Mouse (Mus musculus): Measurements from ENCODE around the gene Swap70. TPM values are rescaled to one million over a fixed set of nuclear protein-coding genes. Genes with fewer than 3 reads are reported as not detected.
"Not testable (repeated sequence)": the region's sequence is repeated elsewhere in the genome, so short reads cannot be mapped to it uniquely, and the experiment has no call there.

Swap70 gene
- total and polyA plus RNA-seq, 3 experiments, result 18.3 to 23.3 TPM; not detected in 1

DNA sequence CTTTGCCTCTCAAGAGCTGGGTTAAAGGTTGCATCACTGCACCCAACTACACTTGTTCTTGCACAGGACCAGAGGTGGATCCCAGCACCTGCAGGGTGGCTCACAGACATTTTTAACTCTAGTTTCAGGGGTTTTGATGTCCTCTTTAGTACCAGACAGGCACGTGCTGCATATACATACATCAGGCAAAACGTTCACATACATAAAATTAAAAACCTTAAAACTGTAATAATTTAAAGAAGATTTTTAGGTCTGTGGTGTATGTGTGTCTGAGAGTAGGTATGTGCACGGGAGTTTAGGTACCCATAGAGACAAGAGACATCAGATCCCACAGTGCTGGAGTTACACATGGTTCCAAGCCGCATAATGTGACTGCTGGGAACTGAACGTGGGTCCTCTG lies 5.0 kb downstream of the Swap70 start:
- Histone ChIP-seq H3K27ac (ENCODE audit: control insufficient read depth, low read depth, low read length) (no peak overlapping the region), H3K4me3 (ENCODE audit: control insufficient read depth in 1 of 2, insufficient read depth in 1 of 2, low read depth in 2 of 2, low read length in 2 of 2) (no peak overlapping the region), H3K79me2 (ENCODE audit: control insufficient read depth, insufficient read depth, low read length, poor library complexity) (peaks cover 21% of the 10 kb centered on the region), H3K27me3 (ENCODE audit: control insufficient read depth in 1 of 2, insufficient read depth in 2 of 2, low read length in 2 of 2) (no peaks in the 10 kb centered on the region), H3K9me3 (replicated peaks; ENCODE audit: insufficient read depth, low read length) (no peaks in the 10 kb centered on the region), H3K36me3 (ENCODE audit: control insufficient read depth in 1 of 2, insufficient read depth in 2 of 2, low read length in 2 of 2) (peaks cover 2 to 12% of the 10 kb centered on the region in 2 experiments), H3K9ac (ENCODE audit: control insufficient read depth, low read depth, low read length, poor library complexity, severe bottlenecking) (no peak overlapping the region), H3K4me1 (ENCODE audit: control insufficient read depth in 1 of 2, insufficient read depth in 2 of 2, low read length in 2 of 2) (peaks cover 3 to 16% of the 10 kb centered on the region in 2 experiments)
- TF ChIP-seq BHLHE40 (IDR thresholded peaks at IDR 0.05; ENCODE audit: borderline replicate concordance, low read depth, low read length), result no peak
- TF ChIP-seq E2F4 (IDR thresholded peaks at IDR 0.05; ENCODE audit: borderline replicate concordance, low read depth, low read length), result no peak
- no peak for TF ChIP-seq ELF1 (IDR thresholded peaks at IDR 0.05; ENCODE audit: low read depth, low read length)
- TF ChIP-seq MAFK (IDR thresholded peaks at IDR 0.05; ENCODE audit: borderline replicate concordance, low read depth, low read length), result no peak
- no peak for TF ChIP-seq TAL1 (IDR thresholded peaks at IDR 0.05; ENCODE audit: low read length)
- TF ChIP-seq TCF12 (IDR thresholded peaks at IDR 0.05; ENCODE audit: low read depth, low read length), result no peak
- TF ChIP-seq POLR2AphosphoS2 (IDR thresholded peaks at IDR 0.05; ENCODE audit: low read length), result no peak
- no peak for DNase-seq (ENCODE audit: low read depth, low spot score)

DNA sequence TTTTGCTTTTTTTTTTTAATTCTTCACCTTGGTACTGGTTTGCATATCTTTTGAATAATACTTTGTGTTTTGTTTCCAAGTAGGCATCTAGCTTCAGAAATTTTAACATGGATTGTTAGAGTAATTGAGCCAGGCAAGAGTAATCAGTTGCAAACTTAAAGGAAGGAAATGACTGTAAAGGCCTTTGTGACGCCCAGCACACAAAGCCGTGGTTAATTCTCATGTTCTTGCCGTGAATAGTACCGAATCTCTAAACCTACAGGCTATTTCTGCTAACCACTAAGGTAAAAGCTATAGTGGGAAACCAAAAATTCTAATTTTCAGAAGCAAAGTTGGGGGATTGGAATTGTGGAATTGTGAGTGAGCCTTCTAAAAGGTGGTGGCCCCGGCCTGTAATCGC lies 8.5 kb downstream of the Swap70 start:
- H3K36me3 ChIP-seq (ENCODE audit: control insufficient read depth in 1 of 2, insufficient read depth in 2 of 2, low read length in 2 of 2), result peaks cover 2 to 6% of the 10 kb centered on the region in 2 experiments
- H3K4me3 ChIP-seq (ENCODE audit: control insufficient read depth in 1 of 2, insufficient read depth in 1 of 2, low read depth in 2 of 2, low read length in 2 of 2), result no peak overlapping the region
- peaks cover 0 to 5% of the 10 kb centered on the region in 2 experiments; a peak in 2 of 4 replicates for H3K4me1 ChIP-seq (ENCODE audit: control insufficient read depth in 1 of 2, insufficient read depth in 2 of 2, low read length in 2 of 2)
- peaks cover 6% of the 10 kb centered on the region for H3K79me2 ChIP-seq (ENCODE audit: control insufficient read depth, insufficient read depth, low read length, poor library complexity)
- no peak overlapping the region for H3K9ac ChIP-seq (ENCODE audit: control insufficient read depth, low read depth, low read length, poor library complexity, severe bottlenecking)
- no peak for DNase-seq (ENCODE audit: low read depth, low spot score)
- no peaks in the 10 kb centered on the region for H3K9me3 ChIP-seq (replicated peaks; ENCODE audit: insufficient read depth, low read length)
- no peak overlapping the region for H3K27ac ChIP-seq (ENCODE audit: control insufficient read depth, low read depth, low read length)
- no peaks in the 10 kb centered on the region for H3K27me3 ChIP-seq (ENCODE audit: control insufficient read depth in 1 of 2, insufficient read depth in 2 of 2, low read length in 2 of 2)
- no peak for TF ChIP-seq GATA1 (IDR thresholded peaks at IDR 0.05; ENCODE audit: low read depth, low read length)
- no peak for TF ChIP-seq SMC3 (IDR thresholded peaks at IDR 0.05; ENCODE audit: low read depth, low read length)
- TF ChIP-seq TCF12 (IDR thresholded peaks at IDR 0.05; ENCODE audit: low read depth, low read length), result no peak
- TF ChIP-seq TAL1 (IDR thresholded peaks at IDR 0.05; ENCODE audit: low read length), result no peak
- TF ChIP-seq SIN3A (IDR thresholded peaks at IDR 0.05; ENCODE audit: low read length), result no peak
- no peak for TF ChIP-seq KAT2A (conservative IDR thresholded peaks at IDR 0.05; ENCODE audit: low read depth, low read length)
- no peak for TF ChIP-seq MEF2A (IDR thresholded peaks at IDR 0.05; ENCODE audit: extremely low read depth, insufficient replicate concordance, low read depth, low read length, poor library complexity, severe bottlenecking)
- TF ChIP-seq POLR2AphosphoS5 (IDR thresholded peaks at IDR 0.05; ENCODE audit: borderline replicate concordance, low read depth, low read length), result no peak

DNA sequence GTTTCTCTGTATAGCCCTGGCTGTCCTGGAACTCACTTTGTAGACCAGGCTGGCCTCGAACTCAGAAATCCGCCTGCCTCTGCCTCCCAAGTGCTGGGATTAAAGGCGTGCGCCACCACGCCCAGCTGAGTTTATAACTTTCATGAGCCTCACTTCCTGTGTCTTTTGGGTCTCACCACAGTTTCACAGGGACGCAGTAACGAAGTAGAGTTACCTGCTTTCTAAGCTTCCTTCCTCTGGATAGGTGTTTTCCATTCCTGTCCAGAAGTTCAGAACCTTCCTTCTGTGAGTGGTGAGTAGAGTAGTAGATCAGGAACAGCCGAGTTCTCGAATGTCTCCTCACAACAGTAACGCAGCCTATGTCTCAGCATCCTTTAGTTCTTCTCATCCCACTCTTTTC lies 9.6 kb downstream of the Swap70 start:
- DNase-seq (ENCODE audit: low read depth, low spot score); H3K4me3 ChIP-seq (ENCODE audit: control insufficient read depth in 1 of 2, insufficient read depth in 1 of 2, low read depth in 2 of 2, low read length in 2 of 2); H3K79me2 ChIP-seq (ENCODE audit: control insufficient read depth, insufficient read depth, low read length, poor library complexity); H3K27ac ChIP-seq (ENCODE audit: control insufficient read depth, low read depth, low read length); H3K4me1 ChIP-seq (ENCODE audit: control insufficient read depth in 1 of 2, insufficient read depth in 2 of 2, low read length in 2 of 2); H3K27me3 ChIP-seq (ENCODE audit: control insufficient read depth in 1 of 2, insufficient read depth in 2 of 2, low read length in 2 of 2); H3K9ac ChIP-seq (ENCODE audit: control insufficient read depth, low read depth, low read length, poor library complexity, severe bottlenecking); H3K9me3 ChIP-seq (replicated peaks; ENCODE audit: insufficient read depth, low read length): not testable (repeated sequence)
- H3K36me3 ChIP-seq (ENCODE audit: control insufficient read depth in 1 of 2, insufficient read depth in 2 of 2, low read length in 2 of 2), result peaks cover 2 to 17% of the 10 kb centered on the region in 2 experiments
